Mouse (Mus musculus): ENCODE measurements at regions not wholly inside any gene's neighbourhood (a gene's known extent, or its start where the extent isn't known, plus 50 kb on each side); places are given as distances from the start of the nearest gene placed in this dataset.

DNA sequence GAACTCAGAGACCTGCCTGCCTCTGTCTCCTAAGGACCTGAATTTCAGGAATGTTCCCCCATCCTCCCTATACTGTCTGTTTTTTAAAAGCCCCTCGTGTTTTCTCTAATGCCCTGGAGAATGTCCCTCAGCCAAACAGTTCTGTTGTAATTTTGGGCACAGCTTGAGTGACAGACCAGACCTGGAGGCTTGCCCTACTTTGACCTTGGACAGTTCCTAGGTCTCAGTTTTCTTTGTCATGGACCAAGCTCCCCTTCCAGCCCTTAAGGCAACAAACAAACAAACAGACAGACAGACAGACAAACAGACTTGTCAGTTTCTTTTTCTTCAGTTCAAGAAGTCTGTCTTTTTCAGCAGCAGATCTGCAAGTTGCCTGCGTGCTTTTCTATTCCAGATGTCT, 114.4 kb downstream of the Sox2 start:
- no peak for DNase-seq (ENCODE audit: low read depth, low spot score)

GRCm38 (mm10) chr3:34765151-34765550, 114.9 kb downstream of the Sox2 start:
- no peak for DNase-seq (ENCODE audit: low read depth, low spot score)

DNA sequence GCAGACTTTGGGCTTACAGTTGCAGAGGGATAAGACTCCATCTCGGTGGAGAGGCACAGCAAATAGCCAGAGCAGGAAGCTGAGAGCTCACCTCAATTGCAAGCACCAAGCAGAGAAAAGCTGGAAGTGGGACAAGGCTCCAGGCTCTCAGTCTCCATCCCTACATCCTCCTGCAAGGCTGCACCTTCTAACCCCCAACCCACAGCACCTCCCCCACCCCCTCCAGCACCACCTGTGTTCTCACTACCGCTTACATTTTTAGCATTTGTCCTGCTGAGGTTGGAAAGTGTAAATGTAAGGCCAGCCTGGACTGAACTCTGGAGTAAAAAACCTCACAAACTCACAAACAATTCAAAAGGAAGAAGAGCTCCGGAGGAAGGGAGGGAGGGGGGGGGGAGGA, 119.6 kb downstream of the Sox2 start:
- no peak for DNase-seq (ENCODE audit: low read depth, low spot score)

GRCm38 (mm10) chr3:34770271-34770670, 120.1 kb downstream of the Sox2 start:
- no peak for DNase-seq (ENCODE audit: low read depth, low spot score)

DNA sequence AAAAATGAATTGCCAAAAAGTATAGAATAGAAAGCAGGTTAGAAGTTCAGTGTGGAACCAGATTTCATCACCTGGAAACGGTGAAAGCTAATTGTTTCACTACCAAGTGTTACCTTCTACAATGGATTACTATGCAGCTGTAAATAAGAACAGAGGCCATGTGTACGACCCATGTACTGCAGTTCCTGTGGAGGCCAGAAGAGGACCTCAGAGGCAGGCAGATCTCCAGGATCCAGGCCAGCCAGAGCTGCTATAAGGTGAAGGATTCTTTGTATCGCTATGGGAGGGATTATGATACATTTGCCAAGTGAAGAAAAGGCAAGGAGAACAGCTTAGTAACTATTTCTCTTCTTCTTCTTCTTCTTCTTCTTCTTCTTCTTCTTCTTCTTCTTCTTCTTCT, 121.8 kb downstream of the Sox2 start:
- DNase-seq (ENCODE audit: low read depth, low spot score): no peak

GRCm38 (mm10) chr3:34773678-34774425, 123.6 kb downstream of the Sox2 start:
- DNase-seq (ENCODE audit: low read depth, low spot score): peak; percentile 49

GRCm38 (mm10) chr3:34781770-34782169, 131.6 kb downstream of the Sox2 start:
- no peak for DNase-seq (ENCODE audit: low read depth, low spot score)

DNA sequence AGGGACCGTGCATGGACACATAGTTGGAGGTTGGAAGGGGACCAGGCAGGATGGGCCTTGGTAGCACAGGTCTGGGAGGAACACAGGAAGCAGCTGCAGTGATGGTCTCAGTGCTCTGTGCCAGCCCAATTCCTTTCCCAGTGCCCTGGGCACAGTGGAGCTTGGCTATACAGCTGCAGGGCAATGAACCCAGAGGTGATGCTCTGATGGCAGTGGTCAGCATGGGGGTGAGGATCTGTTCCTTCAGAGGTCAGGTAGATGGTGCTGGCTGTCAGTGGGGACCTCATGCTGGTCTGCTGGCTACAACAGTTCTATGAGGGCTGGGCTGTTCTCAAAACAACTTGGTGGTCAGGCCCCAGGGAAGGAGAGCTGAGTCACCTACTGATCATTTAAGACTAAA, 133.2 kb downstream of the Sox2 start:
- DNase-seq (ENCODE audit: low read depth, low spot score): no peak

DNA sequence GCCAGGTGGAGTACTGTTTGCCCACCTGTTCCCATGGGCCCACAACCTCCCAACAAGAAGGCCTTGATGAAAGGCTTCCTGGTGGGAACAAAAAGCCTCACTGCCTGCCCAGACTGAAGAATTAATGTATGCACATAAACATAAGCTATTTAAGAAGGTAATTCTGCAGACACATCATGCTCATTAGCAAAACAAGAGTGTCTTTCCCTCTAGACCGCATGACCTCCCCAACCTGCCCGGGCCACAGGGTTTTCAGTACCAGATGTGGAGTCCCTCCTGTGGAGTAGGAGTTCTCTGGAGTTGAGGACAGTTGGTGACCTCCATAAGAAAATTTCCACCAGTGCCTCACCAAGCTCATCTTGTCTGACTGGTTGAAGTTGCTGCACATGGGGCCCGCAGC, 137.0 kb downstream of the Sox2 start:
- no peak for DNase-seq (ENCODE audit: low read depth, low spot score)

- peak; percentile 82 for DNase-seq (ENCODE audit: low read depth, low spot score)
Measured at GRCm38 (mm10) chr3:34795103-34795983, 145.1 kb downstream of the Sox2 start.

- DNase-seq (ENCODE audit: low read depth, low spot score): no peak
Measured at GRCm38 (mm10) chr3:34795984-34796266, 145.7 kb downstream of the Sox2 start.

GRCm38 (mm10) chr3:34808833-34809232, 158.6 kb downstream of the Sox2 start:
- DNase-seq (ENCODE audit: low read depth, low spot score): no peak

GRCm38 (mm10) chr3:34811753-34812152, 161.5 kb downstream of the Sox2 start:
- DNase-seq (ENCODE audit: low read depth, low spot score): no peak

DNA sequence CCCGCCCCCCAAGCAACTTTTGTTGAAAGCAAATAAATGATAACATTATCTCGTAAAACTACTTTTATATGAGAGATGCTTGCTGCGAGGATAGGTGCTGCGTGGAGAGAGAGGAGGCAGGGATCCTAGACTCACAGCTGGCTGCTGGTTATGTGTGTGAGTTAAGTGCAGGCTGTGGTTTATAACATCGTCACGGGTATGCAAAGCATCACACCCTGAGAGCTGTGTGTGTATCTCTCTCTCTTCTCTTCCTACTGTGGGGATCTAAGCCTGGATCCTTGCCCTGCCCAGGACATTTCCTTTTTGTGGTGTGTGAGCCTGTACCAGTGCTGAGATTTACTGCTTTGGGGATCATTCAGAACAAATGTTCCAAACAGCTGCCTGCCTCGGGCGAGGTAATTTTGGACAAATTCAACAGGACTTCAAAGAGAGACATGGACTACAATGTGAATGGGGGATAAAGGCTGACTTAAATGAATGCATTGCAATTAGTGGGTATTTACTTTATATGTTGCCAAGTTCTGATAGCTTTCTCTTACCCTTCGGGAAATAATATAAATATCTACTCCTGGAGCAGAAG, 162.9 kb downstream of the Sox2 start:
- peak; percentile 29 for DNase-seq (ENCODE audit: low read depth, low spot score)

DNA sequence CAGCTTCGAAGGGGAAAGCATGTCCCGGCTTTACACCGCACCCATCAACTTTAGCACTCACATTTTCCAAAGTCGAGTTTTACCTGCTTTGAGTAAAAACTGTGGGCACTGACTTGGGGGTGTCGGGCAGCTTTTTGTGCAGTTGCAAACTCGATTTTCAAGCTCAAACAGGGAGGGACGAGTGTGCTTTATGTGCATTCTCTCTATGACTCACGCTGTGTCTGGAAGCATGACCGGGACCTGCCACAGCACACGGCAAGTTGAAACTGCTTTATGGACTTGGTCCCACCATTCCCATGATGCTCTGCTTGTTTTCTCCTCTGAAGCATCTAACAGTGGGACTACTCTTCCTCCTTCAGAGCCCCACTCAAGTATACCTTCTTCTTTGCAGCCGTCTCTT, 174.8 kb downstream of the Sox2 start:
- no peak for DNase-seq (ENCODE audit: low read depth, low spot score)

- no peak for DNase-seq (ENCODE audit: low read depth, low spot score)
Measured at GRCm38 (mm10) chr3:34826396-34826795, 176.2 kb downstream of the Sox2 start.

DNA sequence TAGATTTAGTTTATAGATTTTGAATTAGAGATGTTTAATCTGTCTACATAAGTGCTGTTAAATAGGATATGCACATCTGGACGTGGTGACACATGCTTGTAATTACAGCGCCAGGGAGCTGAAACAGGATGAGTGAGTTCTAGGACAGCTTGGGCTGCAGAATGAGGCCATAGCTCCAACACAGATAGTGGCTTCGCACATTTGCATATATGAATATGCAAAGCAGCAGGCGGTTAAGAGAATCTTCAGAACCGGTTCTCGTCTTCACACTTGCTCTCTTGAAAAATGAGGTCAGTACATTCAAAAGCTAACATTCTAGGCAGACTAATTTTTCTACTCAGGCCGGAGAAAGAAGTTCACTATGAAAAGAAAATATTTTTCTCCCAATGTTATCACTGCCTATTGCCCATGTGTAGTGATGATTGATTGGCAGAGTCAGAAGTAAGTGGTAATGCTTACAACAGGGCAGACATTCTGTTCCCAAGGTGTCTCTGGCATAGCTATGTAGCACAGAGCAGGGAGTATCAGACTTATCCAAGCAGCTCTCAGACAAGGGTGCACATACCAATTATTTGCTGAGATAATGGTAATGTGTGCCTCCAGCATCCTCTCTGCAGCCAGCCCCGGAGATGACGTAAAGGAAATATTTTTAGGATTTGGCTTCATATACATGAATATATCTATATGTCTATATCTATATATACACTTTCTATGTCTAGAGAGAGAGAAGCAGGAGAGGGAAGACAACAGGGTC, 178.4 kb downstream of the Sox2 start:
- no peak for DNase-seq (ENCODE audit: low read depth, low spot score)

GRCm38 (mm10) chr3:34836741-34837267, 186.6 kb downstream of the Sox2 start:
- DNase-seq (ENCODE audit: low read depth, low spot score): no peak

- DNase-seq (ENCODE audit: low read depth, low spot score): peak; percentile 18
Measured at GRCm38 (mm10) chr3:34837644-34838332, 187.6 kb downstream of the Sox2 start.

DNA sequence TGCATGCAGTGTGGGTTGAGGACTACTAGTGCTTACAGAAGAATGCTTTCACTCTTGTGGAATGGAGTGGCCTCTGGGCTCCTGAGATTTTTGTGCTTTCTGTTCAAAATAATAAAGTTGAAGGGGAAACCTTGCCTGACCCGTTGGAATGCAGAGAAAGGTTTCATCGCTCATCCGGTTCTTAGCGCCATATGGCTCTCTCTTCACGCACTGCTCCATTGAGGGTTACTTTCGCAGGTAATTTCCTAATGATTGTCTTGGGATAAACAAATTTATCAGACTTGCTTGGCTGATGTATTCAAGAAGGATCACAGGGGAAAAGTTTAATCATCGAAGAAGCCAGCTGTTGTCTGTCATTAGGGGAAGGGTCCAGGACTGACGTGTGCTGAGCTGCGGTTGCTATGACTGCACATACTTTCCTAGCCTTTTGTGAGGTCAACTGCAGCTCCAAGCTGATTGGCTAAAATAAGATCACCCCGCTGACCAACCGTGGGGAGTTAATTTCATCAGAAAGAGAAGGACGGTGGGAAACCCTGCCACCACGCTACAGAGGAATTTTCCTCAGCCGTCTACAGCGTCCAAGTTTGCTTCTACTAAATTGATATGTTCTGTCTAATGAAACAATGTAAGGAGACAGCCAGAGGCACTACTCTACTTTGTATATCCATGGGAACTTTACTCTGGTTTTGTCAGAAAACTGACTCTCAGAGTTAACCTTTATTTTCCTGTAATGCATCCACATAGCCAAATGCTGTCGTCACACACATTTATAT, 210.9 kb downstream of the Sox2 start:
- no peak for DNase-seq (ENCODE audit: low read depth, low spot score)

Measured in forelimb bud, embryonic 11.5 days (tissue).